Comparison of ENCODE assay signal across 16 mouse cellular contexts in genomic region chr16:93558499-93558898, GRCm38 (mm10). TPM values are rescaled to one million over a fixed set of nuclear protein-coding genes. Genes with fewer than 3 reads are reported as not detected.
DNase-seq lines count a peak whose midpoint lies in the region; ATAC-seq and TF ChIP-seq lines count a peak whose summit lies in the region.
"Had no signal": no experiment of that assay in that cellular context is flagged by ENCODE, and none has a peak within 500 bp of the region (broad histone marks: within the 10 kb centered on the region; RNA-seq: fewer than 3 reads in every experiment).

No protein-coding gene starts in this region.

- H3K4me2 ChIP-seq in kidney, embryonic 16.5 days (replicated peaks; ENCODE audit: low read depth, low read length), result peak overlapping the region; percentile 49
- H3K4me2 ChIP-seq in limb, embryonic 14.5 days (replicated peaks; ENCODE audit: low read depth, low read length, severe bottlenecking), result peak overlapping the region; percentile 33
- H3K4me2 ChIP-seq: liver, embryonic 13.5 days had no signal

- H3K36me3 ChIP-seq in heart, embryonic 10.5 days, result no peaks in the 10 kb centered on the region
- H3K36me3 ChIP-seq in kidney, embryonic 16.5 days (ENCODE audit: insufficient read depth, low read length), result no peaks in the 10 kb centered on the region
- no peaks in the 10 kb centered on the region for H3K36me3 ChIP-seq in limb, embryonic 14.5 days (ENCODE audit: control insufficient read depth, insufficient read depth, low read length)
- H3K36me3 ChIP-seq: G1E; liver, embryonic 13.5 days had no signal

- peaks cover 12% of the 10 kb centered on the region for H3K4me1 ChIP-seq in heart, embryonic 10.5 days
- peaks cover 14% of the 10 kb centered on the region for H3K4me1 ChIP-seq in kidney, embryonic 16.5 days (ENCODE audit: insufficient read depth, low read length)
- peaks cover 12% of the 10 kb centered on the region; the same call in 1 of the 2 replicates for H3K4me1 ChIP-seq in limb, embryonic 14.5 days (ENCODE audit: control insufficient read depth, insufficient read depth, low read length)
- H3K4me1 ChIP-seq: liver, embryonic 13.5 days had no signal

- H3K4me3 ChIP-seq in heart, embryonic 10.5 days, result peak overlapping the region; percentile 24
- peak overlapping the region; percentile 16 for H3K4me3 ChIP-seq in kidney, embryonic 16.5 days (ENCODE audit: low read length)
- H3K4me3 ChIP-seq in limb, embryonic 14.5 days (replicated peaks; ENCODE audit: low read length), result no peak overlapping the region; the same call in 1 of the 2 replicates
- H3K4me3 ChIP-seq: liver, embryonic 13.5 days had no signal

- no peak for ATAC-seq in kidney, embryonic 16.5 days (ENCODE audit: low FRiP score, low TSS enrichment)
- no peak for ATAC-seq in limb, embryonic 14.5 days (ENCODE audit: low FRiP score, low read depth)

- no peaks in the 10 kb centered on the region for H3K9me3 ChIP-seq in heart, embryonic 10.5 days
- H3K9me3 ChIP-seq in kidney, embryonic 16.5 days (ENCODE audit: low read length), result no peaks in the 10 kb centered on the region
- H3K9me3 ChIP-seq in limb, embryonic 14.5 days (ENCODE audit: control insufficient read depth, low read length), result no peaks in the 10 kb centered on the region
- H3K9me3 ChIP-seq: G1E; liver, embryonic 13.5 days had no signal

- DNase-seq in heart, embryonic 10.5 days (ENCODE audit: low spot score), result no peak
- DNase-seq in heart, postnatal 25 days (ENCODE audit: low spot score), result no peak
- no peak for DNase-seq in kidney, adult 9 months
- DNase-seq in embryo, embryonic 11 days, result peak; percentile 62
- no peak for DNase-seq in limb, embryonic 14.5 days (ENCODE audit: low spot score)
- DNase-seq in adipocyte (ENCODE audit: low spot score), result no peak
- no peak for DNase-seq in gastrocnemius, postnatal 4 days (ENCODE audit: low spot score in 2 of 2)
- DNase-seq: cerebellum, adult 11-12 months; kidney, adult 2 months; layer of hippocampus, postnatal 36 days; liver, embryonic 13.5 days; lung, postnatal 4 days; spleen, adult 18-20 months; thymus, adult 2 months had no signal

- H3K9ac ChIP-seq in kidney, embryonic 16.5 days (replicated peaks; ENCODE audit: low read length), result no peak overlapping the region
- no peak overlapping the region for H3K9ac ChIP-seq in limb, embryonic 14.5 days (ENCODE audit: low read depth, low read length, severe bottlenecking)
- H3K9ac ChIP-seq: liver, embryonic 13.5 days had no signal

- peaks cover 5% of the 10 kb centered on the region; the same call in 1 of the 2 replicates for H3K27me3 ChIP-seq in heart, embryonic 10.5 days (ENCODE audit: insufficient read depth, poor library complexity, severe bottlenecking)
- 0 out of 2 replicates have a peak, but pooled peaks cover 4% of the 10 kb centered on the region for H3K27me3 ChIP-seq in kidney, embryonic 16.5 days (ENCODE audit: insufficient read depth, low read length)
- H3K27me3 ChIP-seq in limb, embryonic 14.5 days (ENCODE audit: control insufficient read depth, insufficient read depth, low read length), result no peaks in the 10 kb centered on the region
- H3K27me3 ChIP-seq: liver, embryonic 13.5 days had no signal

- 24% methylated on average over 12 of the region's 12 CpGs for WGBS in heart, embryonic 10.5 days
- 8% methylated on average over 12 of the region's 12 CpGs for WGBS in kidney, embryonic 16.5 days
- WGBS in limb, embryonic 14.5 days, result 8% methylated on average over 12 of the region's 12 CpGs

- intact Hi-C loops in heart, postnatal 25 days (cut with DNase I), result no loop called here

- H3K27ac ChIP-seq in heart, embryonic 10.5 days, result no peak overlapping the region
- H3K27ac ChIP-seq in kidney, embryonic 16.5 days (ENCODE audit: low read length), result no peak overlapping the region
- no peak overlapping the region for H3K27ac ChIP-seq in limb, embryonic 14.5 days (replicated peaks; ENCODE audit: low read depth, low read length)
- H3K27ac ChIP-seq: liver, embryonic 13.5 days had no signal

- no peak for TF ChIP-seq POLR2A in limb, embryonic 14.5 days (IDR thresholded peaks at IDR 0.05; ENCODE audit: borderline replicate concordance, extremely low read depth, insufficient read depth, insufficient read length)

RNA-seq across cellular contexts. Expression of gene Setd4, which starts 45.4 kb away (rescaled TPM):
- polyA plus RNA-seq in heart, embryonic 10.5 days (2016; fragmentation: Nextera tagmentation; extraction: Ambion mirVana), result 8.1 and 12.1 TPM in 2 replicates
- 1 to 10 TPM; 1.5 TPM for total RNA-seq in heart, postnatal 25 days (2021)
- 14.4 and 17.4 TPM in 2 replicates for polyA plus RNA-seq in kidney, embryonic 16.5 days (2015; fragmentation: Nextera tagmentation; extraction: Ambion mirVana)
- 17.1 and 19.9 TPM in 2 replicates for polyA plus RNA-seq in limb, embryonic 14.5 days (2012; rRNA removed)
- 11.7 and 12.9 TPM in 2 replicates for polyA plus RNA-seq in limb, embryonic 14.5 days (2014; fragmentation: Nextera tagmentation; extraction: Ambion mirVana)
- 1 to 10 TPM; 2.4 to 3.7 TPM for total RNA-seq in gastrocnemius, postnatal 4 days (2021)

RNA-seq across cellular contexts. Expression of gene Cbr1, which starts 47.2 kb away (rescaled TPM):
- polyA plus RNA-seq in heart, embryonic 10.5 days (2016; fragmentation: Nextera tagmentation; extraction: Ambion mirVana), result 51.5 and 71.7 TPM in 2 replicates
- 10 to 100 TPM; 26.1 to 27.5 TPM for total RNA-seq in heart, postnatal 25 days (2021)
- polyA plus RNA-seq in kidney, embryonic 16.5 days (2015; fragmentation: Nextera tagmentation; extraction: Ambion mirVana), result 174 and 188 TPM in 2 replicates
- polyA plus RNA-seq in limb, embryonic 14.5 days (2012; rRNA removed), result 121 and 124 TPM in 2 replicates
- polyA plus RNA-seq in limb, embryonic 14.5 days (2014; fragmentation: Nextera tagmentation; extraction: Ambion mirVana), result 82.9 and 94.5 TPM in 2 replicates
- 10 to 100 TPM; 28.4 to 30.6 TPM for total RNA-seq in gastrocnemius, postnatal 4 days (2021)
